Mouse (Mus musculus): ENCODE data around the gene Inpp4b.

GRCm38 (mm10) chr8:81512826-81513225 is 170.5 kb downstream of the Inpp4b start:
- TF ChIP-seq CTCF (IDR thresholded peaks at IDR 0.05; ENCODE audit: low read depth, low read length): no peak
- no peak for TF ChIP-seq POLR2A (IDR thresholded peaks at IDR 0.05; ENCODE audit: borderline replicate concordance, low read depth, low read length)

Data from bone marrow macrophage, adult 2 months (primary cell).